Mouse (Mus musculus) stomach, embryonic 14.5 days (tissue): ENCODE measurements around the gene Brd4. TPM values are rescaled to one million over a fixed set of nuclear protein-coding genes. Genes with fewer than 3 reads are reported as not detected.

ENCODE experiments used
- ATAC-seq: fragments of 200-750 bp; cut with Nextera tagmentation; 2 replicates; pipeline ENCODE4 v1.8.0; 2017; ENCODE audit warnings: low read depth, moderate TSS enrichment; ENCODE audit not compliant: insufficient number of reproducible peaks, insufficient read depth, low FRiP score
- H3K27ac ChIP-seq: fragments of 300-500 bp; sonication (generic); 2 replicates; pipeline ENCODE4 v1.5.1; 2014; ENCODE audit warnings: mild to moderate bottlenecking, low read length, moderate library complexity, mixed read lengths
- H3K27me3 ChIP-seq: fragments of 300-500 bp; sonication (generic); 2 replicates; pipeline ENCODE4 v1.6.1; 2014; ENCODE audit warnings: low read length, control low read depth, mixed read lengths; ENCODE audit not compliant: control insufficient read depth, insufficient read depth
- H3K36me3 ChIP-seq: fragments of 300-500 bp; sonication (generic); 2 replicates; pipeline ENCODE4 v1.6.1; 2014; ENCODE audit warnings: mild to moderate bottlenecking, control low read depth, low read length, moderate library complexity, mixed read lengths; ENCODE audit not compliant: control insufficient read depth, insufficient read depth
- H3K4me1 ChIP-seq: fragments of 300-500 bp; sonication (generic); 2 replicates; pipeline ENCODE4 v1.6.1; 2014; ENCODE audit warnings: low read length, control low read depth, mixed read lengths; ENCODE audit not compliant: control insufficient read depth, insufficient read depth
- H3K4me2 ChIP-seq: fragments of 300-500 bp; sonication (generic); replicated peaks from 2 replicates; pipeline ENCODE4 v1.6.1; 2014; ENCODE audit warnings: low read depth, low read length, control low read depth
- H3K4me3 ChIP-seq: fragments of 300-500 bp; sonication (generic); 2 replicates; pipeline ENCODE4 v1.5.1; 2014; ENCODE audit warnings: low read depth, low read length, control low read depth
- H3K9ac ChIP-seq: fragments of 300-500 bp; sonication (generic); replicated peaks from 2 replicates; pipeline ENCODE4 v1.6.1; 2014; ENCODE audit warnings: low read depth, mild to moderate bottlenecking, control low read depth, low read length, moderate library complexity, mixed read lengths
- H3K9me3 ChIP-seq: fragments of 300-500 bp; sonication (generic); 2 replicates; pipeline ENCODE4 v1.6.1; 2016; ENCODE audit warnings: low read depth, low read length, control low read depth; ENCODE audit not compliant: control insufficient read depth
- WGBS: fragments of 180-500 bp; shearing (Covaris S2); extraction: QIAGEN DNeasy Blood & Tissue Kit; methylation state at CpG from one replicate; pipeline ENCODE4 v1.1.7; 2014; 5-methylcytosine and 5-hydroxymethylcytosine counted together
- polyA plus RNA-seq: library from polyadenylated mRNA; unstranded; fragments of >200 nt; fragmentation: Nextera tagmentation; extraction: Ambion mirVana; gene quantifications from 2 replicates; pipeline ENCODE4 v1.2.1, GENCODE M21; 2014

The Brd4 gene
- 98.5 and 103 TPM in 2 replicates for polyA plus RNA-seq

DNA sequence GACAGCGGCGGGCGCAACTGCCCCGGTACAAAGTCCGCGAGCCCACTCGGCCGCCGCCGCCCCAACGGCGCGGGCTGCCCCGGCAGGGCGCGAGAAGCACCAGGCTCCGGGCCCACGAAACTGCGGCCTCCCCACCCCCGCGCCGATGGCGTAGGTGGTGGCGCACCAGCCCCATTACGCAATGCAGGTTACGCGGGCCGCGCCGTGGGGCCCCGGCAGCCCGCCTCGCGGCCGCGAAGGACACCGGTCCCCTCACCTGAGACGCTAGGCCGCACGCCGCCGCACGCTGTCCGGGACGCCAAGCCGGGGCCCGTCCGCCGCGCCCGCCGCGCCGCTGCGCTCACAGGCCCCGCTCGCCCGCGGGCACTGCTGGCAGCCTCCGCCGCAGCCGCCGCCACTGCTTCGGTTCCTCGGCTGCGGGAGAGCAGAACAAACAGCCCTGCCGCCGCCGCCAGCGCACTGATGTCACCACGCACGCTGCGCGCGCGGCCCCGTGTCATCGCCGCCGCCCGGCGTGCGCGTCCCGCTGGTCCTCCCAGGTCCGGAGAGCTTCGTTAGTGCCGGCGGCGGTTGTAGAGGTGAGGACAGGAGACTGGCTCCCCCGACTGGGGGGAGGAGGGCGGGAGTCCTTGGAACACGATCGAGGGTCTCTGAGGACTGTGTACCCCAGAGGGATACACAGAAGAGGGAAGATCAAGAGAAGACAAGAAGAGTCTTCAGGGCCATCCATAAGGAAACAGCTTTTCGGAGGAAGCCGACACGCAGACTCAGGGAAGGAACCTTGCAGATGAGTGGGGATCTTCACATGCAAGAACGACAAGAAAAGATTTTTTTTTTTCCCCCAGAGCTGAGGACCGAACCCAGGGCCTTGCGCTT, at the start of gene Brd4:
TSS of gene Brd4 (minus strand) at position 461 of the 876 bp plus-strand sequence.
- Histone ChIP-seq H3K27me3 (no peaks in the 10 kb centered on the region), H3K27ac (peak within 1 kb of the TSS; percentile 99), H3K4me3 (peak within 1 kb of the TSS; percentile 96), H3K36me3 (no peaks in the 10 kb centered on the region), H3K9me3 (no peaks in the 10 kb centered on the region), H3K4me1 (peaks cover 11% of the 10 kb centered on the region), H3K9ac (peak within 1 kb of the TSS; percentile 87), H3K4me2 (peak within 1 kb of the TSS; percentile 80)
- WGBS, result under 1% methylated on average over 83 of the region's 100 CpGs
- ATAC-seq, result peak; percentile 89

DNA sequence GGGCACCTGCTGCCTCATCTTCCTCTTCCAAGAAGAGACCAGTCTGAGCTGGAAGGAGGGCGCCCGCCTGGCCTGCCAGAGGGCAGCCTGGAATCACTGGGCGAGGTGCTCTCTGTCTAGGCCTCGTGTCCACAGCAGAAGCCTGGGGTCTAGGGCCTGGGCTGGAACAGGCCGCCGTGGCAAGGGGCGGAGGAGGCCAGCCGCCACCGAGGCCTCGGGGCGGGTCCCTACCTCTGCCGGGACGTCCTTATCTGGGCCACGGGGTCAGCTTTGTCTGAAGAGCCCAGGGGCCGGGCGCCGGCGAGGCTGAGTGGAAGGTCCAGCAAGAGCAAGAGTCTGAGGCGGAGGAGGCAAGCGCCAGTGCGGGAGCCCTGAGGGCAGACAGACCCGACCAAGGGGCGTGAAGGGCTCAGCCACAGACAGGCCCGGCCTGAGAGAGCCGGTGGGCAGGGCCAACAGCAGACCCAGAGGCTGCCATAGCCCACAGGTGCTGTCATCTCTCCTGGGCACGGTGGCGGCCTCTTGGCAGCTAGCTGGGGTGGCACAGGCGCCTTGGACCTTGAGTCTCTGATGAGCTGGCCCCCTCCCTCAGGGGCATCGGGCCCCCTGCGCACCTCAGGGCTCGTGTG, 49.3 kb upstream of the Brd4 start:
- Histone ChIP-seq H3K4me2 (no peak overlapping the region), H3K4me3 (no peak overlapping the region), H3K36me3 (peaks cover 71% of the 10 kb centered on the region), H3K4me1 (no peaks in the 10 kb centered on the region), H3K9ac (no peak overlapping the region), H3K9me3 (no peaks in the 10 kb centered on the region), H3K27ac (no peak overlapping the region), H3K27me3 (no peaks in the 10 kb centered on the region)
- ATAC-seq, result peak; percentile 66; the same call in 1 of the 2 replicates
- 83% methylated on average over 31 of the region's 31 CpGs for WGBS

DNA sequence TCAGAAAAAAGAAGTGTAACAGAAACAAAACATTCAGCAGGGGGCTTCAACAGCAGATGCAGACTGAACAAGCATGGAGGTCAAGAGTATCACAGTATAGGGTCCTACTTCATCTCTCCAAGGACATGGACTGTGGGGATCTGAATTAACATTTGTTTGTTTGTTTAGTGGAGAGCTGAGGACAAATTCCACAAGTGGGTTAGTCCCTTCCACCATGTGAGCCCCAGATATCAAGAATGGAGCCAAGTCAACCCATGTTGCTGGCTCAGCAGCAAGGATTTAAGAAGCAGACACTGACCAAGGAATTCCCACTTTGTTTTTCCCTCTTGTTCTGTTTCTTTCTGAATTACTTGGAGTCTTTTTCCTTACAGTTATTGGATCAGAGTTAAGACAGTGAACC, 43.0 kb upstream of the Brd4 start:
- Histone ChIP-seq H3K4me3 (no peak overlapping the region), H3K36me3 (peaks cover 32% of the 10 kb centered on the region), H3K4me1 (no peaks in the 10 kb centered on the region), H3K27ac (no peak overlapping the region), H3K9me3 (no peaks in the 10 kb centered on the region), H3K27me3 (no peaks in the 10 kb centered on the region), H3K9ac (no peak overlapping the region), H3K4me2 (no peak overlapping the region)
- ATAC-seq, result no peak

DNA sequence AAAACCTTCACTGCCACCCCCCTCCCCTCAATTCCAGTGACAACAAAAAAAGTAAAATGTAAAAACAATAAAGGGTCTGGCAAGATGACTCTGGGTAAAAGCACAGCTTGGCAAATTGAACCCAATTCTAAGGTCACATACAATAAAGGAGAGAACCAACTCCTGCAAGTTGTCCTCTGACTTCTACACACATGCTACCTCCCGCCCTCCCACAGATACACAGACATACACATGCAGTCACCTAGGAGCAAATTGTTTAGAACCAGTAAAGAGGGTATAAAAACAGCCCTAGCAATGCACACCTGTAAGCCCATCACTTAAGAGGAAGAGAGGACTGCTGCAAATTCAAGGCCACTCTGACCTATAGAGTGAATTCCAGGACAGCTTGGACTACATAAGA, 38.3 kb upstream of the Brd4 start:
- 87% methylated on average over 1 of the region's 1 CpGs for WGBS
- no peak for ATAC-seq
- H3K4me1 ChIP-seq, result peaks cover 18% of the 10 kb centered on the region; the same call in 1 of the 2 replicates
- no peak overlapping the region for H3K27ac ChIP-seq
- peaks cover 17% of the 10 kb centered on the region for H3K36me3 ChIP-seq
- no peak overlapping the region for H3K4me3 ChIP-seq
- no peaks in the 10 kb centered on the region for H3K9me3 ChIP-seq
- no peak overlapping the region for H3K4me2 ChIP-seq
- H3K27me3 ChIP-seq, result no peaks in the 10 kb centered on the region
- H3K9ac ChIP-seq, result no peak overlapping the region

- ATAC-seq, result no peak
- peak overlapping the region; percentile 86 for H3K27ac ChIP-seq
- no peaks in the 10 kb centered on the region for H3K27me3 ChIP-seq
- H3K9me3 ChIP-seq, result no peaks in the 10 kb centered on the region
- peaks cover 23% of the 10 kb centered on the region for H3K36me3 ChIP-seq
- H3K9ac ChIP-seq, result peak overlapping the region; percentile 76
- H3K4me3 ChIP-seq, result peak overlapping the region; percentile 69
- 15% methylated on average over 6 of the region's 6 CpGs for WGBS
- peak overlapping the region; percentile 66 for H3K4me2 ChIP-seq
- peaks cover 18% of the 10 kb centered on the region; the same call in 1 of the 2 replicates for H3K4me1 ChIP-seq
These were observed 37.3 kb upstream of the Brd4 start for GRCm38 (mm10) chr17:32321836-32322235.

DNA sequence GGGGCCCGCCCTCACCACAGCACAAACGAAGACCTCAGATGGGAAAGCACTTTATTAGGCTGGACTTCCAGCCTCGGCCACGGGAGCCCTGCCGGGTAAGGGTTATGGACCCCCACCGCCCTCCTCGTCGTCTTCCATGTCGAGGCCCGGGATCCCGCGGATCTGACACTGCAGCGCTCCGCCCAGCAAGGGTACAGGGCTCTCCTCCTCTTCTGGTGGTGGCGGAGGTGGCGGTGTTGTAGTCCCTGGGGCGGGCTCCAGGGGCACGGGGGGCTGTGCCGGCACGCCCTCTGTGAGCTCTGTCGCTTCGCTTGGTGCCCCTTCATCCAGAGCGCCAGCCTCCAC, 36.8 kb upstream of the Brd4 start:
- Histone ChIP-seq H3K4me1 (peaks cover 18% of the 10 kb centered on the region; the same call in 1 of the 2 replicates), H3K4me2 (peak overlapping the region; percentile 66), H3K27me3 (no peaks in the 10 kb centered on the region), H3K36me3 (peaks cover 28% of the 10 kb centered on the region), H3K9ac (peak overlapping the region; percentile 76), H3K27ac (peak overlapping the region; percentile 86), H3K9me3 (no peaks in the 10 kb centered on the region), H3K4me3 (peak overlapping the region; percentile 69)
- WGBS, result under 1% methylated on average over 23 of the region's 23 CpGs
- peak; percentile 60 for ATAC-seq

- Histone ChIP-seq H3K9me3 (no peaks in the 10 kb centered on the region), H3K4me2 (peak within 1 kb of the TSS; percentile 83), H3K36me3 (peaks cover 31% of the 10 kb centered on the region), H3K27me3 (no peaks in the 10 kb centered on the region), H3K27ac (peak within 1 kb of the TSS; percentile 95), H3K9ac (peak within 1 kb of the TSS; percentile 76), H3K4me1 (peaks cover 18% of the 10 kb centered on the region; the same call in 1 of the 2 replicates), H3K4me3 (peak within 1 kb of the TSS; percentile 69)
- peak; percentile 96 for ATAC-seq
- WGBS, result under 1% methylated on average over 83 of the region's 83 CpGs
These were observed 36.3 kb upstream of the Brd4 start, which contains the start of gene Akap8 for GRCm38 (mm10) chr17:32320597-32321389. TSS of gene Akap8 (minus strand) at chr17:32321238.

DNA sequence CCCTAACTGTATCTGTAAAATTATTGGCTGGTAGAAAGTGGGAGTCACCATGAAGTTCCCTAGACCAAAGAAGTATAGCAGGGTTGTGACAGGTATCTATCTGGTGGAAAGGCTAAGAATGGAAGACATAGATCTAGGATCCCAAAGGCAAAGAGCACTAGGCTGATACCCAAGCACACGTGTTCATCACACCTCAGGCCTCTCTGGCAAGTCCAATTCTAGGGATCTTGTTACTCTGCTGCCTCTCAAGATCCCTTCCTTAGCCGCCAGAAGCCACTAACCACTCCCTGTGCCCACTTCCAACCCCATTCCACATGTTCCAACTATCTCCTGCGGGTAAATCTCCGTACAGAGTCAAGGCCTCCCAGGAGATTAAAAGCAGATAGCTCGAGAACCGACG, 35.4 kb upstream of the Brd4 start:
- under 1% methylated on average over 7 of the region's 7 CpGs for WGBS
- no peaks in the 10 kb centered on the region for H3K27me3 ChIP-seq
- peaks cover 36% of the 10 kb centered on the region for H3K36me3 ChIP-seq
- no peak for ATAC-seq
- H3K27ac ChIP-seq, result peak overlapping the region; percentile 95
- peak overlapping the region; percentile 83 for H3K4me2 ChIP-seq
- H3K9me3 ChIP-seq, result no peaks in the 10 kb centered on the region
- peak overlapping the region; percentile 65 for H3K9ac ChIP-seq
- peaks cover 18% of the 10 kb centered on the region; the same call in 1 of the 2 replicates for H3K4me1 ChIP-seq
- peak overlapping the region; percentile 69 for H3K4me3 ChIP-seq
